Mouse (Mus musculus): ENCODE measurements around the gene Limch1. TPM values are rescaled to one million over a fixed set of nuclear protein-coding genes. Genes with fewer than 3 reads are reported as not detected.

Limch1 gene
- polyA plus RNA-seq, 1 experiment from 2014 or later = 52.8 TPM

DNA sequence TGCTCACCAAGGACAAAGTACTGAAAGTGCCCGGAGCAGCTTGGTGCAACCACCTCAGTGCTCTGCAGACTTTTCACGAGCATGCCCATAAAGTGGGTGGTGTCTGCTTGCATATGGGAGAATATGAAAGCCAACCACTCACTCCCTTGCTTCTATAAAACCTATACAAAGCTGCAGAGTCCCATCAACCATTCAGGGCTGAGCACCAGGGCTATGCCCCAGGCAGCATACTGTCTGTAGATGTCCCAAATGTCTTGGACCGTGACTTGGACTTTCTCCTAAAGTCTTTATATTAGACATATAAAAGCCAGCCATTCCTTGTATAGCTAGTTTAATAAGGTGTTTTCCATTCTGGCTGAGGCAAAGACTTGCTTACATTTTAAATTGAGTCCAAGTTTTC lies 47.6 kb downstream of the Limch1 start:
- Histone ChIP-seq H3K36me3 (no peaks in the 10 kb centered on the region), H3K4me2 (no peak overlapping the region), H3K27ac (replicated peaks) (no peak overlapping the region), H3K9ac (no peak overlapping the region), H3K27me3 (no peaks in the 10 kb centered on the region), H3K4me3 (no peak overlapping the region), H3K9me3 (no peaks in the 10 kb centered on the region), H3K4me1 (replicated peaks) (peaks cover 13% of the 10 kb centered on the region)
- 94% methylated on average over 3 of the region's 3 CpGs for WGBS
- ATAC-seq (ENCODE audit: low read depth) = no peak

DNA sequence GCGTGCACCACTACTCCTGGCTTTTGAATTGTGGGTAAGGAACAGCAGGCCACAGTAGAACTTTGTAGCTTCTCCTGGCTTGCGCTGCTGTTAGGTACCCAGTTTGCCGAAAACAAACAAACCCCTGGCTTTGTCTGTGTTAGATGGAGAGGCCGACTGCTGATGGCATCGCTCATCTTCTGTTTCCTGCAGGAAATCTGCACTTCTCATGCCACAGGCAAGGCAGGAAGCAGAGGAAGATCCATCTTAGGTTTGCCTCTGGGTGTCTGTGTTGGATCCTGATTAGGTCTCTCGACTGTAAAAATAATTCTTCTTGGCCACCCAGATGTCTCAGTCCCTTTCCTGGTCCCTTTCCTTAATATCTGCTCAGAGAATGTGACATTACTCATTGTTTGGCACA lies 51.7 kb downstream of the Limch1 start:
- Histone ChIP-seq H3K9me3 (no peaks in the 10 kb centered on the region), H3K4me1 (replicated peaks) (peaks cover 51% of the 10 kb centered on the region), H3K4me2 (no peak overlapping the region), H3K4me3 (no peak overlapping the region), H3K27me3 (no peaks in the 10 kb centered on the region), H3K36me3 (no peaks in the 10 kb centered on the region), H3K27ac (replicated peaks) (peak overlapping the region; percentile 86), H3K9ac (0 out of 2 replicates have a peak overlapping the region, but pooled peaks have one; percentile 26)
- 61% methylated on average over 6 of the region's 6 CpGs for WGBS
- ATAC-seq (ENCODE audit: low read depth) = no peak

DNA sequence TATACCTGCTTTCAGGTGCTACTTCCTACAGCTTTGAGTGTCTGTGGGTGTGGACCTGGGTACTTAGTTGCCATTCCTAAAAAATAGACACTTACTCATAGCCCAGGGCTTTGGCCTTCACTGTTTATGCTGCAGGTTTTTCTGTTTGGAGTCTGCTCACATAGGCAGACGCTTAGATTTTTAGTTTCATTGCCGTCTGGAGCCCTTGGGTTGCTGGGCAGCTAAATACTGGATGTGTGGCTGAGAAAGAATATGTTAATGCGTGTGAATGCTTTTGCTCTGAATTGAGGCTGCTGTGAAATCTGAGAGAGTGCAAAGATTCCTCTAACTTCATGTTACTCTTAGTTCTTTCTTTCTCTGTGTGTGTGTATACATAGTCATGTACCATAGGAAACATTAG lies 52.5 kb downstream of the Limch1 start:
- 26% methylated on average over 3 of the region's 3 CpGs for WGBS
- Histone ChIP-seq H3K4me3 (no peak overlapping the region), H3K27ac (replicated peaks) (peak overlapping the region; percentile 86), H3K4me1 (replicated peaks) (peaks cover 52% of the 10 kb centered on the region), H3K4me2 (no peak overlapping the region), H3K36me3 (no peaks in the 10 kb centered on the region), H3K9me3 (no peaks in the 10 kb centered on the region), H3K27me3 (no peaks in the 10 kb centered on the region), H3K9ac (no peak overlapping the region)
- ATAC-seq (ENCODE audit: low read depth) = no peak; the same call in 1 of the 2 replicates

GRCm38 (mm10) chr5:66798591-66799003 lies 53.0 kb downstream of the Limch1 start:
- peak overlapping the region; percentile 86 for H3K27ac ChIP-seq (replicated peaks)
- 0 out of 2 replicates have a peak, but pooled peaks have one; percentile 46 for ATAC-seq (ENCODE audit: low read depth)
- H3K9me3 ChIP-seq = no peaks in the 10 kb centered on the region
- H3K27me3 ChIP-seq = no peaks in the 10 kb centered on the region
- H3K4me1 ChIP-seq (replicated peaks) = peaks cover 52% of the 10 kb centered on the region
- no peak overlapping the region for H3K9ac ChIP-seq
- 16% methylated on average over 8 of the region's 8 CpGs for WGBS
- no peaks in the 10 kb centered on the region for H3K36me3 ChIP-seq
- no peak overlapping the region for H3K4me3 ChIP-seq
- H3K4me2 ChIP-seq = no peak overlapping the region

GRCm38 (mm10) chr5:66800243-66800642 lies 54.6 kb downstream of the Limch1 start:
- ATAC-seq (ENCODE audit: low read depth) = no peak
- Histone ChIP-seq H3K27ac (replicated peaks) (0 out of 2 replicates have a peak overlapping the region, but pooled peaks have one; percentile 34), H3K9me3 (no peaks in the 10 kb centered on the region), H3K9ac (no peak overlapping the region), H3K4me1 (replicated peaks) (peaks cover 52% of the 10 kb centered on the region), H3K36me3 (no peaks in the 10 kb centered on the region), H3K4me2 (peak overlapping the region; percentile 0; the same call in 1 of the 2 replicates), H3K4me3 (no peak overlapping the region), H3K27me3 (no peaks in the 10 kb centered on the region)
- 5% methylated on average over 9 of the region's 9 CpGs for whole genome bisulfite sequencing

- 78% methylated on average over 6 of the region's 6 CpGs for WGBS
Measured at GRCm38 (mm10) chr5:66800977-66801376, 55.4 kb downstream of the Limch1 start.

DNA sequence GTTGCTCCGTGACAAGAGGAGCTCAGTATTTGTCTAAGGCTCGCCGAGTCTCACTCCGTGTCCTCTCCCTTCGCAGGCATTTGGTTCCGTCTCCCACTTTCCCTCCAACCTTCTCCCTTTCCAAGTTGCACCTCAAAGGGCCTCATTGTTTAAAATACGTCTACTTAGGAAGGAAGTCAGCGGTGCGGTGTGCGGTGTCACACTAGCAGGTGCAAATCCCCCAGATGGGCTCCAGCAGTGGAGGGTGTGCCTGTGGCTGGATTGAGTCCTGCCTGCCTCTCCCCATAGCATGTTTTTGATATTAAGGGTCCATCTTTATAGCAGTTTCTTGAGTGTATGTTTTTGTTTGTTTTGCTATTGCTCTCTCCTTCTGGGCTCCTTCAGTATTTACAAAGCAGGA lies 56.6 kb downstream of the Limch1 start:
- Histone ChIP-seq H3K27ac (replicated peaks) (no peak overlapping the region), H3K9me3 (no peaks in the 10 kb centered on the region), H3K9ac (no peak overlapping the region), H3K27me3 (no peaks in the 10 kb centered on the region), H3K4me2 (no peak overlapping the region), H3K4me1 (replicated peaks) (peaks cover 67% of the 10 kb centered on the region), H3K36me3 (no peaks in the 10 kb centered on the region), H3K4me3 (no peak overlapping the region)
- WGBS = 71% methylated on average over 10 of the region's 10 CpGs
- ATAC-seq (ENCODE audit: low read depth) = no peak

More at GRCm38 (mm10) chr5:66800977-66801376, 55.4 kb downstream of the Limch1 start:
- H3K4me1 ChIP-seq (replicated peaks) = peaks cover 58% of the 10 kb centered on the region
- H3K27me3 ChIP-seq = no peaks in the 10 kb centered on the region
- H3K9me3 ChIP-seq = no peaks in the 10 kb centered on the region
- H3K9ac ChIP-seq = no peak overlapping the region
- no peak overlapping the region for H3K4me2 ChIP-seq
- no peak for ATAC-seq (ENCODE audit: low read depth)
- H3K4me3 ChIP-seq = no peak overlapping the region
- H3K27ac ChIP-seq (replicated peaks) = no peak overlapping the region
- no peaks in the 10 kb centered on the region for H3K36me3 ChIP-seq

DNA sequence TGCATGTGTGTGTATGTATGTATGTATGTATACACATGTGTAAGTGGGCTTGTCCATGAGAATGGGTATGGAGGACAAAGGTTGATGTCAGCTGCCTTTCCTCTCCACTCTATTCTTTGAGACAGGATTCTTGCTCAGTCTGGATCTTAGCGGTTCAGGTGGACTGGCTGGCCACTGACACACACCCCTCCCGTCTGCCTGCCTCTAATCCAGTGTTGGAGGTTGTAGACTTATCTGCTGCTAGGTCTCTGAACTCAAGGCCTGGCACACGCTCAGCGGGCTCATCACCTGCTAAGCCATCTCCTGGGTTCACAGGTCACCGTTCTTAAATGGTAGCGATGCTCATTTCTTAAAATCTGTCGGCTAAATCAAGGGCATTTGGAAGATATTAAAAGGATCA lies 60.7 kb downstream of the Limch1 start:
- Histone ChIP-seq H3K4me1 (replicated peaks) (peaks cover 28% of the 10 kb centered on the region), H3K27ac (replicated peaks) (no peak overlapping the region), H3K27me3 (no peaks in the 10 kb centered on the region), H3K4me3 (no peak overlapping the region), H3K9me3 (no peaks in the 10 kb centered on the region), H3K36me3 (no peaks in the 10 kb centered on the region), H3K9ac (no peak overlapping the region), H3K4me2 (no peak overlapping the region)
- no peak for ATAC-seq (ENCODE audit: low read depth)
- WGBS = 83% methylated on average over 7 of the region's 7 CpGs

- 89% methylated on average over 6 of the region's 6 CpGs for WGBS
Measured at GRCm38 (mm10) chr5:66807737-66808136, 62.1 kb downstream of the Limch1 start.

GRCm38 (mm10) chr5:66809016-66809570 lies 63.5 kb downstream of the Limch1 start:
- Histone ChIP-seq H3K4me3 (no peak overlapping the region), H3K9ac (no peak overlapping the region), H3K9me3 (no peaks in the 10 kb centered on the region), H3K27me3 (no peaks in the 10 kb centered on the region), H3K27ac (replicated peaks) (no peak overlapping the region), H3K4me2 (no peak overlapping the region), H3K36me3 (no peaks in the 10 kb centered on the region), H3K4me1 (replicated peaks) (peaks cover 19% of the 10 kb centered on the region)
- ATAC-seq (ENCODE audit: low read depth) = no peak
- WGBS = 82% methylated on average over 9 of the region's 9 CpGs

More at GRCm38 (mm10) chr5:66807737-66808136, 62.1 kb downstream of the Limch1 start:
- Histone ChIP-seq H3K27ac (replicated peaks) (no peak overlapping the region), H3K27me3 (no peaks in the 10 kb centered on the region), H3K4me3 (no peak overlapping the region), H3K36me3 (no peaks in the 10 kb centered on the region), H3K9me3 (no peaks in the 10 kb centered on the region), H3K9ac (no peak overlapping the region), H3K4me2 (no peak overlapping the region), H3K4me1 (replicated peaks) (peaks cover 19% of the 10 kb centered on the region)
- ATAC-seq (ENCODE audit: low read depth) = no peak

GRCm38 (mm10) chr5:66810396-66810795 lies 64.8 kb downstream of the Limch1 start:
- H3K27me3 ChIP-seq = no peaks in the 10 kb centered on the region
- no peaks in the 10 kb centered on the region for H3K36me3 ChIP-seq
- peak; percentile 60; the same call in 1 of the 2 replicates for ATAC-seq (ENCODE audit: low read depth)
- H3K4me1 ChIP-seq (replicated peaks) = peaks cover 19% of the 10 kb centered on the region
- H3K27ac ChIP-seq (replicated peaks) = no peak overlapping the region
- WGBS = 47% methylated on average over 2 of the region's 2 CpGs
- H3K9ac ChIP-seq = no peak overlapping the region
- H3K9me3 ChIP-seq = no peaks in the 10 kb centered on the region
- H3K4me3 ChIP-seq = no peak overlapping the region
- H3K4me2 ChIP-seq = no peak overlapping the region

DNA sequence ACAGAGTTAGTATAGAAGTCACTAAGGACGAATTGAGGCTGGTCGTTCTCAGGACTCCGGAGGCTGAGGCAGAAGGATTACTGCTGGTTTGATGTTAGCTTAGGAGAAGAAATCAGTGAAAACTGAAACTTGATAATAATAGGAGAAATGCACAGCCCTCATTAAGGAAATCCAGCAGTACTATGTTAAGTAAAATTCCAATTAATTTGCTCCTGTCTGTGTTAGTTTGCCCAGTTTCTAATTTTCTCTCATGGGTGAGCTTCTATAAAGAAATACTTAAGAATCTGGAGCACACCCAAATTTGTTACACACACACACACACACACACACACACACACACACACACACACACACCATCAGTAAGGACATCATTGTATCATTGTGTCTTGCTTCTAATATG lies 69.0 kb downstream of the Limch1 start:
- H3K9me3 ChIP-seq = no peaks in the 10 kb centered on the region
- no peaks in the 10 kb centered on the region for H3K36me3 ChIP-seq

GRCm38 (mm10) chr5:66815877-66816276 lies 70.2 kb downstream of the Limch1 start:
- Histone ChIP-seq H3K27me3 (no peaks in the 10 kb centered on the region), H3K9me3 (no peaks in the 10 kb centered on the region), H3K27ac (replicated peaks) (no peak overlapping the region), H3K4me1 (replicated peaks) (peaks cover 6% of the 10 kb centered on the region), H3K4me2 (no peak overlapping the region), H3K9ac (no peak overlapping the region), H3K36me3 (no peaks in the 10 kb centered on the region), H3K4me3 (no peak overlapping the region)
- ATAC-seq (ENCODE audit: low read depth) = no peak
- 18% methylated on average over 6 of the region's 6 CpGs for WGBS

More for the DNA sequence above, 69.0 kb downstream of the Limch1 start:
- Histone ChIP-seq H3K4me3 (no peak overlapping the region), H3K9ac (no peak overlapping the region), H3K27me3 (no peaks in the 10 kb centered on the region), H3K4me1 (replicated peaks) (peaks cover 6% of the 10 kb centered on the region), H3K27ac (replicated peaks) (no peak overlapping the region), H3K4me2 (no peak overlapping the region)
- WGBS = 88% methylated on average over 3 of the region's 3 CpGs
- ATAC-seq (ENCODE audit: low read depth) = no peak
